Mouse (Mus musculus): ENCODE results near the gene Gfral. TPM values are rescaled to one million over a fixed set of nuclear protein-coding genes. Genes with fewer than 3 reads are reported as not detected.

The Gfral gene
- polyA plus RNA-seq, 1 experiment, result 0.18 TPM

- no peaks in the 10 kb centered on the region for H3K79me2 ChIP-seq (ENCODE audit: control insufficient read depth, insufficient read depth)
- no peak for TF ChIP-seq USF1 (IDR thresholded peaks at IDR 0.05; ENCODE audit: low read depth)
- TF ChIP-seq MYOG (IDR thresholded peaks at IDR 0.05; ENCODE audit: control insufficient read depth in 1 of 3, insufficient read depth in 1 of 3, insufficient read length in 2 of 3, low read depth in 2 of 3), result no peak
- TF ChIP-seq TCF3 (IDR thresholded peaks at IDR 0.05; ENCODE audit: insufficient read length, low read depth), result no peak
- no peak for TF ChIP-seq TCF12 (IDR thresholded peaks at IDR 0.05; ENCODE audit: insufficient read depth, poor library complexity, severe bottlenecking)
- no peak for TF ChIP-seq POLR2AphosphoS2 (IDR thresholded peaks at IDR 0.05; ENCODE audit: insufficient read length, low read depth)
- no peak for TF ChIP-seq REST (IDR thresholded peaks at IDR 0.05; ENCODE audit: insufficient read depth, insufficient read length)
- no peak for TF ChIP-seq CEBPB (IDR thresholded peaks at IDR 0.05; ENCODE audit: insufficient read depth, poor library complexity, severe bottlenecking)
- no peak for TF ChIP-seq POLR2A (IDR thresholded peaks at IDR 0.05; ENCODE audit: insufficient read length, low read depth)
- TF ChIP-seq MAX (IDR thresholded peaks at IDR 0.05; ENCODE audit: low read depth), result no peak
- TF ChIP-seq SRF (IDR thresholded peaks at IDR 0.05; ENCODE audit: control insufficient read depth, insufficient read length, low read depth), result no peak
- TF ChIP-seq E2F4 (IDR thresholded peaks at IDR 0.05; ENCODE audit: insufficient read depth), result no peak
- H3K4me2 ChIP-seq (ENCODE audit: low read depth), result no peak overlapping the region
- no peak overlapping the region for H3K4me3 ChIP-seq
- H3K36me3 ChIP-seq (ENCODE audit: control insufficient read depth, insufficient read depth), result no peaks in the 10 kb centered on the region
- H3ac ChIP-seq (ENCODE audit: control insufficient read depth, insufficient read length), result no peak overlapping the region
- no peaks in the 10 kb centered on the region for H3K27me3 ChIP-seq (ENCODE audit: control insufficient read depth, insufficient read depth, insufficient read length)
Measured at GRCm38 (mm10) chr9:76234899-76235298, 21.4 kb upstream of the Gfral start.

- H3K36me3 ChIP-seq (ENCODE audit: control insufficient read depth, insufficient read depth), result no peaks in the 10 kb centered on the region
- TF ChIP-seq REST (IDR thresholded peaks at IDR 0.05; ENCODE audit: insufficient read depth, insufficient read length) (no peak), E2F4 (IDR thresholded peaks at IDR 0.05; ENCODE audit: insufficient read depth) (no peak), POLR2AphosphoS2 (IDR thresholded peaks at IDR 0.05; ENCODE audit: insufficient read length, low read depth) (no peak), MYOD1 (IDR thresholded peaks at IDR 0.05; ENCODE audit: control insufficient read depth in 1 of 3, insufficient read length in 2 of 3, low read depth in 2 of 3) (no peak), MYOG (IDR thresholded peaks at IDR 0.05; ENCODE audit: control insufficient read depth in 1 of 3, insufficient read depth in 1 of 3, insufficient read length in 2 of 3, low read depth in 2 of 3) (no peak), TCF12 (IDR thresholded peaks at IDR 0.05; ENCODE audit: insufficient read depth, poor library complexity, severe bottlenecking) (no peak), CEBPB (IDR thresholded peaks at IDR 0.05; ENCODE audit: insufficient read depth, poor library complexity, severe bottlenecking) (no peak), TCF3 (IDR thresholded peaks at IDR 0.05; ENCODE audit: insufficient read length, low read depth) (no peak)
- no peak overlapping the region for H3K4me2 ChIP-seq (ENCODE audit: low read depth)
- no peak overlapping the region for H3K4me3 ChIP-seq
- no peaks in the 10 kb centered on the region for H3K79me2 ChIP-seq (ENCODE audit: control insufficient read depth, insufficient read depth)
- H3ac ChIP-seq (ENCODE audit: control insufficient read depth, insufficient read length), result no peak overlapping the region
- no peaks in the 10 kb centered on the region for H3K27me3 ChIP-seq (ENCODE audit: control insufficient read depth, insufficient read depth, insufficient read length)
Measured at GRCm38 (mm10) chr9:76230400-76230799, 16.9 kb upstream of the Gfral start.

- TF ChIP-seq TCF12 (IDR thresholded peaks at IDR 0.05; ENCODE audit: insufficient read depth, poor library complexity, severe bottlenecking) (no peak), POLR2AphosphoS2 (IDR thresholded peaks at IDR 0.05; ENCODE audit: insufficient read length, low read depth) (no peak), POLR2A (IDR thresholded peaks at IDR 0.05; ENCODE audit: insufficient read length, low read depth) (no peak), E2F4 (IDR thresholded peaks at IDR 0.05; ENCODE audit: insufficient read depth) (no peak), REST (IDR thresholded peaks at IDR 0.05; ENCODE audit: insufficient read depth, insufficient read length) (no peak), USF1 (IDR thresholded peaks at IDR 0.05; ENCODE audit: low read depth) (no peak), MYOD1 (IDR thresholded peaks at IDR 0.05; ENCODE audit: control insufficient read depth in 1 of 3, insufficient read length in 2 of 3, low read depth in 2 of 3) (no peak), SRF (IDR thresholded peaks at IDR 0.05; ENCODE audit: control insufficient read depth, insufficient read length, low read depth) (no peak), MYOG (IDR thresholded peaks at IDR 0.05; ENCODE audit: control insufficient read depth in 1 of 3, insufficient read depth in 1 of 3, insufficient read length in 2 of 3, low read depth in 2 of 3) (no peak), MAX (IDR thresholded peaks at IDR 0.05; ENCODE audit: low read depth) (no peak), TCF3 (IDR thresholded peaks at IDR 0.05; ENCODE audit: insufficient read length, low read depth) (no peak), CEBPB (IDR thresholded peaks at IDR 0.05; ENCODE audit: insufficient read depth, poor library complexity, severe bottlenecking) (no peak)
- H3K4me2 ChIP-seq (ENCODE audit: low read depth), result no peak overlapping the region
- H3K4me3 ChIP-seq, result no peak overlapping the region
- H3K79me2 ChIP-seq (ENCODE audit: control insufficient read depth, insufficient read depth), result no peaks in the 10 kb centered on the region
- no peaks in the 10 kb centered on the region for H3K36me3 ChIP-seq (ENCODE audit: control insufficient read depth, insufficient read depth)
- no peaks in the 10 kb centered on the region for H3K27me3 ChIP-seq (ENCODE audit: control insufficient read depth, insufficient read depth, insufficient read length)
- no peak overlapping the region for H3ac ChIP-seq (ENCODE audit: control insufficient read depth, insufficient read length)
Measured at GRCm38 (mm10) chr9:76217178-76217975, 3.9 kb upstream of the Gfral start.

- Histone ChIP-seq H3K4me3 (no peak overlapping the region), H3ac (ENCODE audit: control insufficient read depth, insufficient read length) (no peak overlapping the region), H3K27me3 (ENCODE audit: control insufficient read depth, insufficient read depth, insufficient read length) (no peaks in the 10 kb centered on the region), H3K79me2 (ENCODE audit: control insufficient read depth, insufficient read depth) (no peaks in the 10 kb centered on the region), H3K4me2 (ENCODE audit: low read depth) (no peak overlapping the region), H3K36me3 (ENCODE audit: control insufficient read depth, insufficient read depth) (no peaks in the 10 kb centered on the region)
- TF ChIP-seq CEBPB (IDR thresholded peaks at IDR 0.05; ENCODE audit: insufficient read depth, poor library complexity, severe bottlenecking) (no peak), MYOG (IDR thresholded peaks at IDR 0.05; ENCODE audit: control insufficient read depth in 1 of 3, insufficient read depth in 1 of 3, insufficient read length in 2 of 3, low read depth in 2 of 3) (no peak), USF1 (IDR thresholded peaks at IDR 0.05; ENCODE audit: low read depth) (no peak), E2F4 (IDR thresholded peaks at IDR 0.05; ENCODE audit: insufficient read depth) (no peak), TCF3 (IDR thresholded peaks at IDR 0.05; ENCODE audit: insufficient read length, low read depth) (no peak), MAX (IDR thresholded peaks at IDR 0.05; ENCODE audit: low read depth) (no peak), SRF (IDR thresholded peaks at IDR 0.05; ENCODE audit: control insufficient read depth, insufficient read length, low read depth) (no peak), TCF12 (IDR thresholded peaks at IDR 0.05; ENCODE audit: insufficient read depth, poor library complexity, severe bottlenecking) (no peak), MYOD1 (IDR thresholded peaks at IDR 0.05; ENCODE audit: control insufficient read depth in 1 of 3, insufficient read length in 2 of 3, low read depth in 2 of 3) (no peak), POLR2AphosphoS2 (IDR thresholded peaks at IDR 0.05; ENCODE audit: insufficient read length, low read depth) (no peak), POLR2A (IDR thresholded peaks at IDR 0.05; ENCODE audit: insufficient read length, low read depth) (no peak)
Measured at GRCm38 (mm10) chr9:76214678-76215077, 1.2 kb upstream of the Gfral start.

Data from myocyte (in vitro differentiated cells).